Mouse (Mus musculus): ENCODE data around the gene Armc9. TPM values are rescaled to one million over a fixed set of nuclear protein-coding genes. Genes with fewer than 3 reads are reported as not detected.
A peak's percentile ranks its signal among the peaks of the same experiment; 100 is the strongest.

Armc9 gene
- polyA plus RNA-seq, 1 experiment: 9.6 TPM

DNA sequence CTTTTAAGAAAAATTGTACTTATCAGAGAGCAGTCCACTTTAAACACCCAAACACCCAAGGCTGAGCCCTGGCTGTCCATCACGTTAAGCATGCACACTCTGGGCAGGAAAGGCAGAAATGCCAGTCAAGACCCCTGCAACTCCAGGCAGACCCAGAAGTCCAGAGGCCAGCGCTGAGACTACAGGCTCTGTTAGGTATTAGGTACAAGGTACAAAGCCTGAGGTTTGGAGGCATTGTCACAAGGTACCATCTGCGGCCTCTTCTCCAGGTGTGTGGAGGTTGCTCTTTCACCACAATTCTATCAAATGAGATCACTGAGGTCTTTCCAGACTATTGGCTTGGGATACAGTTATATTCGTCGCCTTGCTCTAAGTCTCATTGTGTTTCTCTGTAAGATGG, 139.3 kb downstream of the Armc9 start:
- Histone ChIP-seq H3K27ac (ENCODE audit: control insufficient read depth, insufficient read depth, low read depth, low read length, poor library complexity) (no peak overlapping the region), H3K4me1 (ENCODE audit: control insufficient read depth, insufficient read depth, low read length) (no peaks in the 10 kb centered on the region), H3K4me3 (replicated peaks; ENCODE audit: control insufficient read depth, low read depth, low read length) (no peak overlapping the region)
- 93% methylated on average over 5 of the region's 5 CpGs for WGBS
- TF ChIP-seq POLR2A (IDR thresholded peaks at IDR 0.05; ENCODE audit: borderline replicate concordance, control insufficient read depth, low read depth, low read length) (no peak), CTCF (IDR thresholded peaks at IDR 0.05; ENCODE audit: control insufficient read depth, insufficient read depth, low read length) (no peak)

- no peak overlapping the region for H3K27ac ChIP-seq (ENCODE audit: control insufficient read depth, insufficient read depth, low read depth, low read length, poor library complexity)
- no peak for TF ChIP-seq POLR2A (IDR thresholded peaks at IDR 0.05; ENCODE audit: borderline replicate concordance, control insufficient read depth, low read depth, low read length)
- no peak for TF ChIP-seq CTCF (IDR thresholded peaks at IDR 0.05; ENCODE audit: control insufficient read depth, insufficient read depth, low read length)
- no peak overlapping the region for H3K4me3 ChIP-seq (replicated peaks; ENCODE audit: control insufficient read depth, low read depth, low read length)
- no peaks in the 10 kb centered on the region for H3K4me1 ChIP-seq (ENCODE audit: control insufficient read depth, insufficient read depth, low read length)
- 84% methylated on average over 4 of the region's 4 CpGs for WGBS
Measured at GRCm38 (mm10) chr1:86294472-86294871, 139.9 kb downstream of the Armc9 start.

GRCm38 (mm10) chr1:86300093-86300492, 145.5 kb downstream of the Armc9 start:
- TF ChIP-seq POLR2A (IDR thresholded peaks at IDR 0.05; ENCODE audit: borderline replicate concordance, control insufficient read depth, low read depth, low read length) (no peak), CTCF (IDR thresholded peaks at IDR 0.05; ENCODE audit: control insufficient read depth, insufficient read depth, low read length) (no peak)

DNA sequence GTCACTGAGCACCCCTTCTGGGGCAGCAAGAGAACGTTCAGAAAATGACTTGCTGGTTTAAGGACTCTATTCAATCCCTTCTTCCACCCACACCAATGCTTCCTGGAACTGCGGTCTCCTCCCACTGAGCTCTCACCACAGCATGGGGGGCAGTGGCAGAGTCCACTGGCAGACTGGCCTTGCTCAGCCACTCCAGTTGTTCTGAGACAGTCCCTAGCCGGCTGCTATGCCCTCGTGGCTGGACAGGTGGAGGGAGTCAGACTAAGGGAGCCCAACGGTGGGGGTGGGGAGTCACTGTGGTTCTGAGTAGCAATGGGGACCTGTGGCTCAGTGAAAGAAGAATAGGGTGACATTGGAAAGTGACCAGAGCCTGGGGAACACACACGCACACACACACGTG, 146.2 kb downstream of the Armc9 start:
- TF ChIP-seq POLR2A (IDR thresholded peaks at IDR 0.05; ENCODE audit: borderline replicate concordance, control insufficient read depth, low read depth, low read length) (no peak), CTCF (IDR thresholded peaks at IDR 0.05; ENCODE audit: control insufficient read depth, insufficient read depth, low read length) (no peak)
- Histone ChIP-seq H3K4me3 (replicated peaks; ENCODE audit: control insufficient read depth, low read depth, low read length) (peak overlapping the region; percentile 52), H3K27ac (ENCODE audit: control insufficient read depth, insufficient read depth, low read depth, low read length, poor library complexity) (peak overlapping the region; percentile 53), H3K4me1 (ENCODE audit: control insufficient read depth, insufficient read depth, low read length) (peaks cover 1% of the 10 kb centered on the region; the same call in 1 of the 2 replicates)
- WGBS: 14% methylated on average over 7 of the region's 7 CpGs

More at GRCm38 (mm10) chr1:86300093-86300492, 145.5 kb downstream of the Armc9 start:
- Histone ChIP-seq H3K27ac (ENCODE audit: control insufficient read depth, insufficient read depth, low read depth, low read length, poor library complexity) (no peak overlapping the region), H3K4me3 (replicated peaks; ENCODE audit: control insufficient read depth, low read depth, low read length) (no peak overlapping the region), H3K4me1 (ENCODE audit: control insufficient read depth, insufficient read depth, low read length) (peaks cover 1% of the 10 kb centered on the region; the same call in 1 of the 2 replicates)
- 81% methylated on average over 2 of the region's 2 CpGs for WGBS

DNA sequence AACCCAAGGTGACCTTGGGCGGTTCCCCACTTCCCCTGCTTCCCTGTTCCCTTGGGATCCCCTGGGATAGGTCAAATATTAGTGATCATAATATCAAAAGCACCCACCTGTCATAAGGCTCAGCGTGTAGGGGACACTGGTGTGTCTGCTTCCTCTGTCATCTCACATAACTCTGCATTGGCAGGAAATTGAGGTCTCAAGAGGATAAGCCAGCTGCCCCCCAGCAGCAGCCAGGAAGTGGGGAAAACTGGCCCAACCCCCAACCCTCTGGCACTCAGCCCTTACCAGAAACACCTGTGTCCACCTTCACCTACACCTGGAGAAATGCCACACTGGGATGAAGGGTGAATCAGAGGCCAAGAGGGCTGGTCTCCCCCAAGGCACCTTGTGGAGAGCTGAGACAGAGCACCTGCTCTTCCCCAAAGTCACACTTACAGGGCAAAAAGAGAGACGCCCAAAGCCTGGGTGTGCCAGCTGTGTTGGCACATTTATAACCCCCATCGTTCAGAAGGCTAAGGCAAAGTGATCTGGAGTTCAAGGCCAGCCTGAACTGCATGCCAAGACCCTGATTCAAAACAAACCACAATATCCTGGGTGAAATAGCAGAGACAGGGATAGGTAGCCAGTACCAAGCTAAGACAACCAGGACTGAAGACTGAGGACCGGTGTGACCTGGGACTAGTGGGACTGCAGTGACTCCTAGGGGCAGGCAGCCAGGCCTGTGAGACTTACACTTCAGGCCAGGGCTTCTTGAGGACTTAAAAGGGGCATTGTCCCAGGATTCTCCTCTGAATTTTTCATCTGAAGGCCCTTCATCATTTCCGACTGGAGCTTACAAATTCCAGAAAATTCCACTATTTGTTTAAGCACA, 146.9 kb downstream of the Armc9 start:
- WGBS: 21% methylated on average over 6 of the region's 6 CpGs
- H3K4me1 ChIP-seq (ENCODE audit: control insufficient read depth, insufficient read depth, low read length): peaks cover 1% of the 10 kb centered on the region; the same call in 1 of the 2 replicates
- peak; percentile 64; the same call in 1 of the 2 replicates for TF ChIP-seq CTCF (IDR thresholded peaks at IDR 0.05; ENCODE audit: control insufficient read depth, insufficient read depth, low read length)
- TF ChIP-seq POLR2A (IDR thresholded peaks at IDR 0.05; ENCODE audit: borderline replicate concordance, control insufficient read depth, low read depth, low read length): no peak

DNA sequence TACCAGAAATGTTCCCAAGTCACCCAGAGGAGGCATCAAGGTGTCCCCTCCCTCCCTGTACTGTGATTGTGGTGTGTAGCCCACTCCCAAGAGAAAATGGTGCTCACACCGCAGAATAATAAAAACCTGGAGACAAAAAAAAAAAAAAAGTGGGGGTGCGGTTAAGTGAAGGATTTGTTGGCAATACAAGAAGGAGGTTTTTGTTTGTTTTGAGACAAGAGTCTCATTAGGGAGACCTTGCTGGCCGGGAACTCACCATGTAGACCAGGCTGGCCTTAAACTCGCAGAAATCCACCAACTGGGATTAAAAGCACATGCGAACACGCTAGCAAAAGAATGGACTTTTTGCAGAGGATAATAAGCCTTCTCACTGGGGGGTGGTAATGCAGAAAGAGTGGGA, 148.0 kb downstream of the Armc9 start, which contains the start of gene B3gnt7:
B3gnt7 (plus strand) TSS at position 301 of the 400 bp plus-strand sequence.
- Histone ChIP-seq H3K4me3 (replicated peaks; ENCODE audit: control insufficient read depth, low read depth, low read length) (peak within 1 kb of the TSS; percentile 55), H3K27ac (ENCODE audit: control insufficient read depth, insufficient read depth, low read depth, low read length, poor library complexity) (0 out of 2 replicates have a peak within 1 kb of the TSS, but pooled peaks have one; percentile 7), H3K4me1 (ENCODE audit: control insufficient read depth, insufficient read depth, low read length) (peaks cover 3% of the 10 kb centered on the region; the same call in 1 of the 2 replicates)
- no peak for TF ChIP-seq CTCF (IDR thresholded peaks at IDR 0.05; ENCODE audit: control insufficient read depth, insufficient read depth, low read length)
- TF ChIP-seq POLR2A (IDR thresholded peaks at IDR 0.05; ENCODE audit: borderline replicate concordance, control insufficient read depth, low read depth, low read length): no peak
- whole genome bisulfite sequencing: 76% methylated on average over 6 of the region's 6 CpGs

More for the DNA sequence above, 146.9 kb downstream of the Armc9 start:
- Histone ChIP-seq H3K4me3 (replicated peaks; ENCODE audit: control insufficient read depth, low read depth, low read length) (peak overlapping the region; percentile 52), H3K27ac (ENCODE audit: control insufficient read depth, insufficient read depth, low read depth, low read length, poor library complexity) (peak overlapping the region; percentile 53; the same call in 1 of the 2 replicates)

DNA sequence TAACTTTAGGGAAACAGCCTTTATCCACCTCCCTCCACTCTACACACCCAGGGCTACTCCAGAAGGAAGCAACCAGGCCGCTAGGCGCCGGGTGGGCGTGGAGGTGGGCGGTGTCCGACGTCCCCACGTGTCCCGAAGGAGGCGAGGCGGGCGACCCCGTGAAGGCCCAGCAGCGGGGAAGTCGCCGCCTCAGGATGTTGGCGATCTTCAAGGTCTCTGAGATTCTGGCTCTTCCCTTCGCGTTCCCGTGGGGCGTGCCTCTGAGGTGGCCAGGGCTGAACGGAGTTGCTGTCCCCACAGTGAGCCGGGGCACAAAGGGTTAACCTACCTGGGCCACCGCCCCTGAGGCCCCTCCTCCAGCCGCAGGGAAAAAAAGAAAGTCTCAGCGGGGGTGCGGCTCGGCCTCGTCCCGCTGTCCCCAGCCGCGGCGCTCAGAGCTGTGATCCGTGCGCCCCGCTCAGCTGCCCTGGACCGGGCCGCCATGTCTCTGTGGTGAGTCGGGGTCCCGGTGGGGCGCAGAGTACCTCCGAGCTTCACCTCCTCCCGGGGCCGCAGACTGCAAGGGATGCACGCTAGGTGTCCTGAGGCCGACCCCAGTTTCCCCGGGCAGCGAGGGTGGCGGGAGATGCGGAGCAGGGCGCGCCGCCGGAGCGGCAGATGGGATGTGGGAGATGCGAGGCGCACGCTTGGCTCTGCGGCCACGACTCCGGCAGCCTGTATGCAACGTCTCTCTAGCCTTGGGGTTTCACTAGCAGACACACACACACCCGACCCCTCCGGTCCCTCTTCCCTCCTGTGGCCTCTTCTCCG, 148.7 kb downstream of the Armc9 start:
- peak overlapping the region; percentile 55 for H3K4me3 ChIP-seq (replicated peaks; ENCODE audit: control insufficient read depth, low read depth, low read length)
- peaks cover 5% of the 10 kb centered on the region; the same call in 1 of the 2 replicates for H3K4me1 ChIP-seq (ENCODE audit: control insufficient read depth, insufficient read depth, low read length)
- H3K27ac ChIP-seq (ENCODE audit: control insufficient read depth, insufficient read depth, low read depth, low read length, poor library complexity): no peak overlapping the region
- WGBS: under 1% methylated on average over 64 of the region's 65 CpGs
- no peak for TF ChIP-seq CTCF (IDR thresholded peaks at IDR 0.05; ENCODE audit: control insufficient read depth, insufficient read depth, low read length)
- no peak for TF ChIP-seq POLR2A (IDR thresholded peaks at IDR 0.05; ENCODE audit: borderline replicate concordance, control insufficient read depth, low read depth, low read length)

DNA sequence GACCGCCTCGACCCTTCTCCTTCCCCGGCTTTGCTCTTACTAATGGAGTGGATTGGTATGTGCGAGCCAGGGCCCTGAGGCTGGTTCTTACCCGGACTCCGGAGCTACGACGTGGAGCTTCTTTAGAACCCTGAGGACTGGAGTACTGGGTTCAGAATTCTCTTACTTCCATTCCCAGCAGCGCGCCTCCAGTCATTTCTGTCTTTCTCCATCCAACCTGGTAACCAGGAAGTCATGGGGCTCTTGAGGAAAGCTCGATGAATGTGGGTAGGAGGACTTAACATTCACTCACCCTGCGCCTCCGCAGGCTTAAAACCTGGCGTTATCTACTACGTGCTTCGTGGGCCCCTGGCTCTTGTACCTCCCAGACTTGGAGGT, 149.3 kb downstream of the Armc9 start:
- 6% methylated on average over 16 of the region's 16 CpGs for WGBS
- H3K27ac ChIP-seq (ENCODE audit: control insufficient read depth, insufficient read depth, low read depth, low read length, poor library complexity): no peak overlapping the region
- H3K4me1 ChIP-seq (ENCODE audit: control insufficient read depth, insufficient read depth, low read length): peaks cover 5% of the 10 kb centered on the region; the same call in 1 of the 2 replicates
- TF ChIP-seq POLR2A (IDR thresholded peaks at IDR 0.05; ENCODE audit: borderline replicate concordance, control insufficient read depth, low read depth, low read length) (no peak), CTCF (IDR thresholded peaks at IDR 0.05; ENCODE audit: control insufficient read depth, insufficient read depth, low read length) (no peak)
- peak overlapping the region; percentile 53 for H3K4me3 ChIP-seq (replicated peaks; ENCODE audit: control insufficient read depth, low read depth, low read length)
